In the genomic region with DNA sequence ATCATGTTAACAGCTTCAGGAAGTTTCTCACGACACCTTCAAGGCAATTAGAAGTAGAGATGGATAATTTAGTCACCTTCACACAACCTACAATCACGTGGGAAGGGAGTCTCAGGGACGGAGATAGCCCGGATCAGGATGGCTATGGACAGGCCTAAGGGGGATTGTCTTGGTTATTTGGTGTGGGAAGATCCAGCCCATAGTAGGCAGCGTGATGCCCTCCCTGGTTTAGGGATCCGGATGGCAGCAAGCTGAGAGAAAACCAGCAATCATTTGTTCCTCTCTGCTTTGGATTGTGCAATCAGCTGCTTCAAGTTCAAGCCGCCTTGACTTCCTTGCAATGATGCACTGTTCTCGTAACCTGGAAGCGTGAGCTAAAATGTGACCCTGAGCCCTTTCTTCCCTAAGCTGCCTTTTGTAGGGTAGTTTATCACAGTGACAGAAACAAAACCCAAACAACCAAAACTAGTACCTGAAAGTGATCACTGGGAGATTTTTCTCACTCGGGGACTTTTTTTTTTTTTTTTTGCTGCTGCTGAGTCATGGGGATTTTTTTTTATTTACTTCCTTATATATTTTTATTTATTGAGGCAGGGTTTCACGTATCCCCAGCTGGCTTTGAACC, we compare ENCODE assay signal across 8 mouse cellular contexts. TPM values are rescaled to one million over a fixed set of nuclear protein-coding genes. Genes with fewer than 3 reads are reported as not detected.
DNase-seq lines count a peak whose midpoint lies in the region; ATAC-seq and TF ChIP-seq lines count a peak whose summit lies in the region.
"Had no signal": no experiment of that assay in that cellular context is flagged by ENCODE, and none has a peak within 500 bp of the region (broad histone marks: within the 10 kb centered on the region; RNA-seq: fewer than 3 reads in every experiment).

No protein-coding gene starts in this region.

- TF ChIP-seq EP300 in heart, postnatal 0 days (IDR thresholded peaks at IDR 0.05; ENCODE audit: low read depth): no peak

- TF ChIP-seq CTCF in heart, postnatal 0 days (IDR thresholded peaks at IDR 0.05; ENCODE audit: low read depth): no peak
- no peak for TF ChIP-seq CTCF in thymus, adult 2 months (IDR thresholded peaks at IDR 0.05; ENCODE audit: borderline replicate concordance, control insufficient read depth, extremely low read depth, insufficient read depth, low read length, poor library complexity)
- TF ChIP-seq CTCF in lung, embryonic 14.5 days (IDR thresholded peaks at IDR 0.05; ENCODE audit: low read depth): no peak

- intact Hi-C loops in heart, postnatal 36 days (cut with DNase I): loop anchor here (10.0 kb wide), 1 partner anchor 286 kb away; the partner anchor contains the start of gene Ccar1

- peaks cover 7% of the 10 kb centered on the region; the same call in 1 of the 2 replicates for H3K4me1 ChIP-seq in heart, postnatal 0 days (ENCODE audit: control insufficient read depth, insufficient read depth)
- H3K4me1 ChIP-seq in thymus, adult 2 months (replicated peaks; ENCODE audit: control insufficient read depth, insufficient read depth, low read length): peaks cover 15% of the 10 kb centered on the region
- peaks cover 4% of the 10 kb centered on the region for H3K4me1 ChIP-seq in lung, embryonic 14.5 days (ENCODE audit: insufficient read depth)
- peaks cover 3% of the 10 kb centered on the region; the same call in 1 of the 2 replicates for H3K4me1 ChIP-seq in forebrain, embryonic 15.5 days

- H3K4me2 ChIP-seq in heart, postnatal 0 days (ENCODE audit: low read depth, low read length): peak overlapping the region; percentile 61
- H3K4me2 ChIP-seq in lung, embryonic 14.5 days: peak overlapping the region; percentile 67
- H3K4me2 ChIP-seq in forebrain, embryonic 15.5 days (replicated peaks): no peak overlapping the region

- no peak for TF ChIP-seq POLR2A in thymus, adult 2 months (IDR thresholded peaks at IDR 0.05; ENCODE audit: control insufficient read depth, extremely low read depth, insufficient read depth, low read length, poor library complexity)

- H3K27ac ChIP-seq in heart, postnatal 0 days (ENCODE audit: low read depth): peak overlapping the region; percentile 79
- H3K27ac ChIP-seq in thymus, adult 2 months (ENCODE audit: control insufficient read depth, insufficient read depth, low read length): peak overlapping the region; percentile 23; the same call in 1 of the 2 replicates
- peak overlapping the region; percentile 58; the same call in 1 of the 2 replicates for H3K27ac ChIP-seq in lung, embryonic 14.5 days (ENCODE audit: low read depth)
- no peak overlapping the region for H3K27ac ChIP-seq in forebrain, embryonic 15.5 days (replicated peaks)

- H3K36me3 ChIP-seq in heart, postnatal 0 days (replicated peaks; ENCODE audit: control insufficient read depth, insufficient read depth, low read length): no peaks in the 10 kb centered on the region
- H3K36me3 ChIP-seq in thymus, adult 2 months (ENCODE audit: control insufficient read depth, insufficient read depth, low read length): no peaks in the 10 kb centered on the region
- H3K36me3 ChIP-seq in lung, embryonic 14.5 days (ENCODE audit: insufficient read depth): no peaks in the 10 kb centered on the region
- H3K36me3 ChIP-seq in forebrain, embryonic 15.5 days: no peaks in the 10 kb centered on the region

- no peak for ATAC-seq in heart, postnatal 0 days (ENCODE audit: insufficient read depth, low read depth)
- no peak for ATAC-seq in lung, embryonic 14.5 days (ENCODE audit: insufficient read depth)
- no peak for ATAC-seq in forebrain, embryonic 15.5 days (replicated peaks)

- no peak overlapping the region for H3K4me3 ChIP-seq in heart, postnatal 0 days (ENCODE audit: low read depth, low read length)
- no peak overlapping the region for H3K4me3 ChIP-seq in thymus, adult 2 months (ENCODE audit: control insufficient read depth, insufficient read depth, low read length)
- no peak overlapping the region for H3K4me3 ChIP-seq in lung, embryonic 14.5 days (ENCODE audit: low read depth, low read length)
- no peak overlapping the region for H3K4me3 ChIP-seq in forebrain, embryonic 15.5 days

- no peaks in the 10 kb centered on the region for H3K9me3 ChIP-seq in heart, postnatal 0 days (replicated peaks; ENCODE audit: control insufficient read depth, low read length)
- no peaks in the 10 kb centered on the region for H3K9me3 ChIP-seq in lung, embryonic 14.5 days (ENCODE audit: low read depth, low read length)
- H3K9me3 ChIP-seq in forebrain, embryonic 15.5 days: no peaks in the 10 kb centered on the region

- H3K27me3 ChIP-seq in heart, postnatal 0 days (ENCODE audit: control insufficient read depth, insufficient read depth, low read length): peaks cover 3% of the 10 kb centered on the region
- H3K27me3 ChIP-seq in thymus, adult 2 months (ENCODE audit: control insufficient read depth, insufficient read depth, low read length): no peaks in the 10 kb centered on the region
- peaks cover 20% of the 10 kb centered on the region for H3K27me3 ChIP-seq in lung, embryonic 14.5 days (ENCODE audit: insufficient read depth, low read length)
- H3K27me3 ChIP-seq in forebrain, embryonic 15.5 days: peaks cover 9% of the 10 kb centered on the region; the same call in 1 of the 2 replicates

- DNase-seq in heart, postnatal 0 days (ENCODE audit: low spot score): no peak
- no peak for DNase-seq in heart, postnatal 36 days
- DNase-seq in thymus, adult 2 months: no peak
- no peak for DNase-seq in thymus, postnatal 25 days
- peak; percentile 15 for DNase-seq in lung, embryonic 14.5 days
- DNase-seq in adipocyte (ENCODE audit: low spot score): no peak
- DNase-seq: retina, postnatal 1 day had no signal

- H3K9ac ChIP-seq in heart, postnatal 0 days (replicated peaks; ENCODE audit: low read depth, low read length): no peak overlapping the region
- peak overlapping the region; percentile 17; the same call in 1 of the 2 replicates for H3K9ac ChIP-seq in lung, embryonic 14.5 days
- no peak overlapping the region for H3K9ac ChIP-seq in forebrain, embryonic 15.5 days (replicated peaks)

- WGBS in heart, postnatal 0 days: 58% methylated on average over 11 of the region's 11 CpGs
- 81% methylated on average over 11 of the region's 11 CpGs for WGBS in thymus, adult 2 months
- 49% methylated on average over 11 of the region's 11 CpGs for WGBS in lung, embryonic 14.5 days
- 70% methylated on average over 11 of the region's 11 CpGs for WGBS in forebrain, embryonic 15.5 days

RNA-seq across cellular contexts. Expression of gene Srgn, which starts 18.1 kb away (rescaled TPM):
- 16.4 and 16.8 TPM in 2 replicates for total RNA-seq in heart, postnatal 0 days (2014; rRNA removed; ENCODE audit: low replicate concordance)
- polyA plus RNA-seq in heart, postnatal 0 days (2015; fragmentation: Nextera tagmentation; extraction: Ambion mirVana): 19.1 and 21.8 TPM in 2 replicates
- total RNA-seq in heart, postnatal 36 days (2021): 10 to 100 TPM; 45.2 to 51.5 TPM
- polyA plus RNA-seq in thymus, adult 2 months (2012; rRNA removed): 94.3 and 107 TPM in 2 replicates
- 33.8 and 39.4 TPM in 2 replicates for polyA plus RNA-seq in lung, embryonic 14.5 days (2014; fragmentation: Nextera tagmentation; extraction: Ambion mirVana)
- polyA plus RNA-seq in forebrain, embryonic 15.5 days (2015; fragmentation: Nextera tagmentation; extraction: Ambion mirVana): 5.5 and 6.4 TPM in 2 replicates

RNA-seq across cellular contexts. Expression of gene Vps26a, which starts 22.5 kb away (rescaled TPM):
- total RNA-seq in heart, postnatal 0 days (2014; rRNA removed; ENCODE audit: low replicate concordance): 46.5 and 51.0 TPM in 2 replicates
- 75.5 and 78.5 TPM in 2 replicates for polyA plus RNA-seq in heart, postnatal 0 days (2015; fragmentation: Nextera tagmentation; extraction: Ambion mirVana)
- total RNA-seq in heart, postnatal 36 days (2021): 10 to 100 TPM; 46.5 to 46.6 TPM
- polyA plus RNA-seq in thymus, adult 2 months (2012; rRNA removed): 9.3 and 11.4 TPM in 2 replicates
- 71.2 and 75.7 TPM in 2 replicates for polyA plus RNA-seq in lung, embryonic 14.5 days (2014; fragmentation: Nextera tagmentation; extraction: Ambion mirVana)
- polyA plus RNA-seq in forebrain, embryonic 15.5 days (2015; fragmentation: Nextera tagmentation; extraction: Ambion mirVana): 76.1 and 78.8 TPM in 2 replicates

RNA-seq across cellular contexts. Expression of gene Supv3l1, which starts 59.6 kb away (rescaled TPM):
- total RNA-seq in heart, postnatal 0 days (2014; rRNA removed; ENCODE audit: low replicate concordance): 34.1 and 35.9 TPM in 2 replicates
- polyA plus RNA-seq in heart, postnatal 0 days (2015; fragmentation: Nextera tagmentation; extraction: Ambion mirVana): 23.2 and 26.3 TPM in 2 replicates
- 10 to 100 TPM; 34.8 to 35.7 TPM for total RNA-seq in heart, postnatal 36 days (2021)
- 20.1 and 21.2 TPM in 2 replicates for polyA plus RNA-seq in thymus, adult 2 months (2012; rRNA removed)
- polyA plus RNA-seq in lung, embryonic 14.5 days (2014; fragmentation: Nextera tagmentation; extraction: Ambion mirVana): 27.3 and 27.6 TPM in 2 replicates
- 21.3 and 23.5 TPM in 2 replicates for polyA plus RNA-seq in forebrain, embryonic 15.5 days (2015; fragmentation: Nextera tagmentation; extraction: Ambion mirVana)

RNA-seq across cellular contexts. Expression of gene 4930507D05Rik, which starts 59.9 kb away (rescaled TPM):
- total RNA-seq in heart, postnatal 0 days (2014; rRNA removed; ENCODE audit: low replicate concordance): 0.15 and 3.2 TPM in 2 replicates
- polyA plus RNA-seq in heart, postnatal 0 days (2015; fragmentation: Nextera tagmentation; extraction: Ambion mirVana): 0.19 and 0.36 TPM in 2 replicates
- under 1 TPM in 1 of 2 experiments, not detected in 1; 0.58 TPM for total RNA-seq in heart, postnatal 36 days (2021)
- 0.27 TPM in 1 of 2 replicates, not detected in the other for polyA plus RNA-seq in thymus, adult 2 months (2012; rRNA removed)
- polyA plus RNA-seq in lung, embryonic 14.5 days (2014; fragmentation: Nextera tagmentation; extraction: Ambion mirVana): 0.50 and 0.60 TPM in 2 replicates
- 1.0 and 1.1 TPM in 2 replicates for polyA plus RNA-seq in forebrain, embryonic 15.5 days (2015; fragmentation: Nextera tagmentation; extraction: Ambion mirVana)
